Mouse (Mus musculus): ENCODE measurements at regions not wholly inside any gene's neighbourhood (a gene's known extent, or its start where the extent isn't known, plus 50 kb on each side); places are given as distances from the start of the nearest gene placed in this dataset.
A peak's percentile ranks its signal among the peaks of the same experiment; 100 is the strongest.

DNA sequence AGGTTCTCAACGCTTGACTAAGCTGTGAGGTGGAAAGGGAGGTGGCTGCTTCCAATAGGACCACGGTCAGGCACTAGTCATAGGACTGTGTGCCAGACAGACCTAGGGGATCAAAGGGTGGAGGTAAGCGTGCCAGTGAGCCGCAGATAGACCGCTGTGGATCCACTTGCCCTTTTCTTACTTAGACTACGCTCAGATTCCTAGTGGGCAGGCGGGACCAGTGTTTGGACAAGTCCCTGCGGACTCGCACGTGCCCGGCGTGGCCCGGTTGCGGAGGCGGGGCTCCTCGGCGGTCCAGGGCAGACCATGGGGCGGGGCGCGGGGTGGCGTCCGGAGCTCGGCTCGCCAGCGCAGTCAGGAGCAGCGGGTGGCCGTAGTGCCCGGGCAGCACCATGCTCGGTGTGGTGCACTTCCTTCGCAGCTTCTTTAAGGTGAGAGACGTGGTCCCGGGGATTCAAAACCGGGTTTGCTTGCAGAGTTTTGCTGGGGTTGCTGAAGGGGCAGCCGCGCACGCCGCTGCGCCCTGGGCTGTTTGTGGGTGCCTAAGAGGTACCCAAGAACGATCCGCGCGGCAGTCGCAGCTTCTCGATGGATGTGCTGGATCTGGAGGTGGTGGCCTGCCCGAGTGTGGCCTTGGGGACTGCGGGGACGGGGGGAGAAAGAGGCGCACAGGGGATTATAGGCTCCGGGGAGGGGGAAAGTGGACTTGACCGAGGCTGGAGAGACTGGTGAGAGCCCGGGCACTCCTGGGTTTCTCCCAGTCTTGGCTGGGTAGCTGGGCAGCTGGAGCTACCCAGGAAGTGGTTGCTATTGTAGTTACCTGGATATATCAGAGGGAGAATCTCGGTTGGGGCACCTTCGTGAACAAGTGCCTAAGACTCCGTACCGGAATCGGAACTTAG lies 98.6 kb downstream of the Amer3 start:
- Histone ChIP-seq H3K4me1 (ENCODE audit: control insufficient read depth, insufficient read depth, low read length) (no peaks in the 10 kb centered on the region), H3K4me3 (replicated peaks; ENCODE audit: control insufficient read depth, low read depth, low read length) (no peak overlapping the region), H3K27ac (ENCODE audit: control insufficient read depth, insufficient read depth, low read depth, low read length, poor library complexity) (no peak overlapping the region)
- WGBS = 1% methylated on average over 56 of the region's 56 CpGs
- TF ChIP-seq CTCF (IDR thresholded peaks at IDR 0.05; ENCODE audit: control insufficient read depth, insufficient read depth, low read length) (no peak), POLR2A (IDR thresholded peaks at IDR 0.05; ENCODE audit: borderline replicate concordance, control insufficient read depth, low read depth, low read length) (no peak)

- Histone ChIP-seq H3K27ac (ENCODE audit: control insufficient read depth, insufficient read depth, low read depth, low read length, poor library complexity) (no peak overlapping the region), H3K4me1 (ENCODE audit: control insufficient read depth, insufficient read depth, low read length) (no peaks in the 10 kb centered on the region), H3K4me3 (replicated peaks; ENCODE audit: control insufficient read depth, low read depth, low read length) (no peak overlapping the region)
- WGBS = under 1% methylated on average over 9 of the region's 9 CpGs
- TF ChIP-seq POLR2A (IDR thresholded peaks at IDR 0.05; ENCODE audit: borderline replicate concordance, control insufficient read depth, low read depth, low read length) (no peak), CTCF (IDR thresholded peaks at IDR 0.05; ENCODE audit: control insufficient read depth, insufficient read depth, low read length) (no peak)
Observed at GRCm38 (mm10) chr1:34678734-34679068, 99.2 kb downstream of the Amer3 start.

- TF ChIP-seq POLR2A (IDR thresholded peaks at IDR 0.05; ENCODE audit: borderline replicate concordance, control insufficient read depth, low read depth, low read length) = no peak
- TF ChIP-seq CTCF (IDR thresholded peaks at IDR 0.05; ENCODE audit: control insufficient read depth, insufficient read depth, low read length) = no peak
- 71% methylated on average over 2 of the region's 2 CpGs for WGBS
- H3K4me1 ChIP-seq (ENCODE audit: control insufficient read depth, insufficient read depth, low read length) = no peaks in the 10 kb centered on the region
- H3K27ac ChIP-seq (ENCODE audit: control insufficient read depth, insufficient read depth, low read depth, low read length, poor library complexity) = no peak overlapping the region
- no peak overlapping the region for H3K4me3 ChIP-seq (replicated peaks; ENCODE audit: control insufficient read depth, low read depth, low read length)
Observed at GRCm38 (mm10) chr1:34686539-34686938, 107.1 kb downstream of the Amer3 start.

DNA sequence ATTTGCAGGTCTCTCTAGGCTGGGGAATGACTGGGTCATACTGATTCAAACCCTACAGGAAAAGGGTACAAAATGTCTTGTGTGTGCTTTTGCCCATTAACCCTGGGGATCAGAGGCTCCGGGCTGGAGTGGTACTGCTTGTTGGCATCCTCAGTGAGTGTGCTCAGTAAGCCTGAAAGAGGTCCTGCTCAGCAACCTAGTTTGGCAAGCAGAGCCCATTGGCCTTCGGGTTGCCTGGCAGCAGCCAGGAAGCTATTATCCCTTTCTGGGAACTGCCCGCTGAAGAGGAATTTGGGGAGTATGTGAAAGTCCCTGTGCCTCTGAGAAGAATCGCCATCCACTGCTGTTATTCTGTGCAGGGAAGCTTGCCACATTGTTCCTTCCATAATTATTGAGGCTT lies 117.1 kb downstream of the Amer3 start:
- Histone ChIP-seq H3K27ac (ENCODE audit: control insufficient read depth, insufficient read depth, low read depth, low read length, poor library complexity) (no peak overlapping the region), H3K4me1 (ENCODE audit: control insufficient read depth, insufficient read depth, low read length) (no peaks in the 10 kb centered on the region), H3K4me3 (replicated peaks; ENCODE audit: control insufficient read depth, low read depth, low read length) (no peak overlapping the region)
- TF ChIP-seq CTCF (IDR thresholded peaks at IDR 0.05; ENCODE audit: control insufficient read depth, insufficient read depth, low read length) = no peak
- TF ChIP-seq POLR2A (IDR thresholded peaks at IDR 0.05; ENCODE audit: borderline replicate concordance, control insufficient read depth, low read depth, low read length) = no peak
- WGBS = 74% methylated on average over 4 of the region's 4 CpGs

- WGBS = 48% methylated on average over 17 of the region's 17 CpGs
- H3K27ac ChIP-seq (ENCODE audit: control insufficient read depth, insufficient read depth, low read depth, low read length, poor library complexity) = no peak overlapping the region
- TF ChIP-seq POLR2A (IDR thresholded peaks at IDR 0.05; ENCODE audit: borderline replicate concordance, control insufficient read depth, low read depth, low read length) (no peak), CTCF (IDR thresholded peaks at IDR 0.05; ENCODE audit: control insufficient read depth, insufficient read depth, low read length) (peak; percentile 34; the same call in 1 of the 2 replicates)
- no peaks in the 10 kb centered on the region for H3K4me1 ChIP-seq (ENCODE audit: control insufficient read depth, insufficient read depth, low read length)
- no peak overlapping the region for H3K4me3 ChIP-seq (replicated peaks; ENCODE audit: control insufficient read depth, low read depth, low read length)
Observed at GRCm38 (mm10) chr1:34700237-34701030, 121.0 kb downstream of the Amer3 start.

GRCm38 (mm10) chr1:34701436-34701835 lies 122.0 kb downstream of the Amer3 start:
- Histone ChIP-seq H3K4me1 (ENCODE audit: control insufficient read depth, insufficient read depth, low read length) (no peaks in the 10 kb centered on the region), H3K4me3 (replicated peaks; ENCODE audit: control insufficient read depth, low read depth, low read length) (no peak overlapping the region), H3K27ac (ENCODE audit: control insufficient read depth, insufficient read depth, low read depth, low read length, poor library complexity) (no peak overlapping the region)
- 69% methylated on average over 7 of the region's 7 CpGs for WGBS
- no peak for TF ChIP-seq CTCF (IDR thresholded peaks at IDR 0.05; ENCODE audit: control insufficient read depth, insufficient read depth, low read length)
- TF ChIP-seq POLR2A (IDR thresholded peaks at IDR 0.05; ENCODE audit: borderline replicate concordance, control insufficient read depth, low read depth, low read length) = no peak

GRCm38 (mm10) chr1:34709089-34709488 lies 129.6 kb downstream of the Amer3 start:
- H3K4me1 ChIP-seq (ENCODE audit: control insufficient read depth, insufficient read depth, low read length) = no peaks in the 10 kb centered on the region
- WGBS = 77% methylated on average over 2 of the region's 2 CpGs

DNA sequence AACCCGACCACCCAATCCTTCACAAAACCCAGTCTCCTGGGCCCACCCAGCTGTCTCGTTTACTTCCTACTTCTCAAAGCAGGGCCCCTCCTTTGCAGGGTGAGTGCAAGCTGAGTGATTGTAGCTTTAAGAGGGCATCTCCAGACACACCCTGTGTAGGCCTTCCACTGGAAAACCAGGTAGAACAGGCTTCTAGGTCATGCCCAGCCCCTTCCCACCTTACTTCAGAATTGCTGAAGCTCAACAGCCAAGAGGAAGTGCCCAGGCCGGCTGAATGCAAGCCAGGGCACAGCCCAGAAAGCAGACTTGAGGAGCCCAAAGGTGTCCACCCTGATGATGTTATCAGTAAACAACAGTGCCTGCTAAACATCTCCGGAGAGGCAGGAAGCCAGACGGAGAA lies 120.2 kb downstream of the Fam168b start:
- no peaks in the 10 kb centered on the region for H3K4me1 ChIP-seq (ENCODE audit: control insufficient read depth, insufficient read depth, low read length)
- TF ChIP-seq CTCF (IDR thresholded peaks at IDR 0.05; ENCODE audit: control insufficient read depth, insufficient read depth, low read length) (no peak), POLR2A (IDR thresholded peaks at IDR 0.05; ENCODE audit: borderline replicate concordance, control insufficient read depth, low read depth, low read length) (no peak)
- 19% methylated on average over 5 of the region's 5 CpGs for WGBS
- no peak overlapping the region for H3K4me3 ChIP-seq (replicated peaks; ENCODE audit: control insufficient read depth, low read depth, low read length)
- no peak overlapping the region for H3K27ac ChIP-seq (ENCODE audit: control insufficient read depth, insufficient read depth, low read depth, low read length, poor library complexity)

More at GRCm38 (mm10) chr1:34709089-34709488, 129.6 kb downstream of the Amer3 start:
- no peak for TF ChIP-seq CTCF (IDR thresholded peaks at IDR 0.05; ENCODE audit: control insufficient read depth, insufficient read depth, low read length)
- TF ChIP-seq POLR2A (IDR thresholded peaks at IDR 0.05; ENCODE audit: borderline replicate concordance, control insufficient read depth, low read depth, low read length) = no peak
- Histone ChIP-seq H3K27ac (ENCODE audit: control insufficient read depth, insufficient read depth, low read depth, low read length, poor library complexity) (no peak overlapping the region), H3K4me3 (replicated peaks; ENCODE audit: control insufficient read depth, low read depth, low read length) (no peak overlapping the region)
